Mouse (Mus musculus): ENCODE measurements around the gene Rab4a.
A peak's percentile ranks its signal among the peaks of the same experiment; 100 is the strongest.

Gene Rab4a

DNA sequence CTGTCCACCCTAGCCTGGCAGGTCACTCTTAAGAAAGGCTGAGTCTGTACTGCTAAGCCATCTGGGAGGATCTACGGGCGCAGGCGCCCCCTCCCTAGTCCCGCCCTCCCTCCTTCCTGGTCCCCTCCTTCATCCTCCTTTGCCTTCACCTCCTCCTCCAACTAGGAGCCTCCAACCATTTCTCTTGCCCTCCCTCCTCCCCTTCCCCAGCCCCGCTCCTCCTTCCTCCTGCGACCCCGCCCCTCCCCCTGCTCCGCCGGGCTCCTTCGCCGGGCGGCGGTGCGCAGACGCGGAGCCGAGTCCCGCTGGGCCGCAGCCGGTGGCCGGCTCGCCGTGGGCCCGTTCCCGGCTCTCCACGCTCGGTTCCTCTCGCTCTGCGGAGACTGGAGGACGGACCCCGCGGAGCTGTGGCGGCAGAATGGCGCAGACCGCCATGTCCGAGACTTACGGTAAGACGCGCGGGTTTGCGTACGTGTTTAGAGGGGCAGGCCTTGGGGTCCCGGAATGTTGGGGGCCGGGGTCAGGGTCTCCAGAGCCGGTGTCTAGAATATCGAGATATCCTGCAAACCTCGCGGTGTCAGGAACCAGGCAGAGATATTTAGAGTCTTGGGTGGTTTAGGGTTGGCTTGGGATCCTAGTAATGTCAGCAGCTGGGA lies at the start of gene Rab4a:
Gene Rab4a, plus strand, starts transcription at position 268 of the 656 bp plus-strand sequence.
- DNase-seq (ENCODE audit: low spot score), result peak; percentile 61

GRCm38 (mm10) chr8:123756901-123757300 lies 48.9 kb upstream of the Rab4a start:
- no peak for DNase-seq (ENCODE audit: low spot score)

DNA sequence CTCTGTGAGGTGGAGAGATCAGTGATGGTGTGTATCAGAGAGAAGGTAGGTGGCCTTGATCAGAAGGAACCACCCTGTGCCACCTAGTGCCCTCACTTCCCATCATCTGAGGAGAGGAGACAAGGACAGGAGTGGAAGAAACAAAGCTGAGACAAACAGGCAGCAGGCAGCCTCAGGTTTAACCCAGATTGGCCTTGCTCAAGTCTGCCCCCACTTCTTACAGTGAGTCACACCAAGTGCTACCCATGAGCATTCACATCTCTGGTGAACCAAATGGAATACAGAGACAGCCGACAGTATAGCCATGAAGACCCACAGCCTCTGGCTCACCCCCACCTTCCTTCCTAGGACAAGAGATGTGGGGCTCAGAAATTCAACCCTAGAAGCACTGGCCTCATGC lies 46.9 kb upstream of the Rab4a start:
- DNase-seq (ENCODE audit: low spot score), result no peak

GRCm38 (mm10) chr8:123759933-123760332 lies 45.9 kb upstream of the Rab4a start:
- no peak for DNase-seq (ENCODE audit: low spot score)

DNA sequence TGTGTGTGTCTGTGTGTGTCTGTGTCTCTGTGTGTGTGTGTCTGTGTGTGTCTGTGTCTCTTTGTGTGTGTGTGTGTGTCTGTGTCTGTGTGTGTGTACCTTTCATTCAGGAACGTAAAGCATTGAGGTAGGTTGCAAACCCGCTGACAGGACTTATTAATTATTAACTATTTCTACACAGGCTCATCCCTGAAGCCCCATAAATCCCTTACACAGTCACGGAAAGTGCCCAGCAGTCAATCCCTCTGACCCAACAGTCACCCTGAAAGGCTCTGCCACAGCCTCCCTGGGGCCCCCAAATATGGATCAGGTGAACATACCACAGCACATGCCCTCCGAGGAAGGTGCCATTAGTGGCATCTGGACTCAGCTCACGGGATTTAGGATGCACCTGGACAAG lies 45.2 kb upstream of the Rab4a start:
- no peak for DNase-seq (ENCODE audit: low spot score)

GRCm38 (mm10) chr8:123761266-123761882 lies 44.4 kb upstream of the Rab4a start:
- no peak for DNase-seq (ENCODE audit: low spot score)

GRCm38 (mm10) chr8:123761883-123762270 lies 43.9 kb upstream of the Rab4a start:
- DNase-seq (ENCODE audit: low spot score), result no peak

GRCm38 (mm10) chr8:123763355-123763754 lies 42.4 kb upstream of the Rab4a start:
- no peak for DNase-seq (ENCODE audit: low spot score)

- no peak for DNase-seq (ENCODE audit: low spot score)
Observed at GRCm38 (mm10) chr8:123764671-123765070, 41.1 kb upstream of the Rab4a start.

GRCm38 (mm10) chr8:123766516-123766915 lies 39.3 kb upstream of the Rab4a start:
- DNase-seq (ENCODE audit: low spot score), result no peak

GRCm38 (mm10) chr8:123767874-123768273 lies 37.9 kb upstream of the Rab4a start:
- no peak for DNase-seq (ENCODE audit: low spot score)

DNA sequence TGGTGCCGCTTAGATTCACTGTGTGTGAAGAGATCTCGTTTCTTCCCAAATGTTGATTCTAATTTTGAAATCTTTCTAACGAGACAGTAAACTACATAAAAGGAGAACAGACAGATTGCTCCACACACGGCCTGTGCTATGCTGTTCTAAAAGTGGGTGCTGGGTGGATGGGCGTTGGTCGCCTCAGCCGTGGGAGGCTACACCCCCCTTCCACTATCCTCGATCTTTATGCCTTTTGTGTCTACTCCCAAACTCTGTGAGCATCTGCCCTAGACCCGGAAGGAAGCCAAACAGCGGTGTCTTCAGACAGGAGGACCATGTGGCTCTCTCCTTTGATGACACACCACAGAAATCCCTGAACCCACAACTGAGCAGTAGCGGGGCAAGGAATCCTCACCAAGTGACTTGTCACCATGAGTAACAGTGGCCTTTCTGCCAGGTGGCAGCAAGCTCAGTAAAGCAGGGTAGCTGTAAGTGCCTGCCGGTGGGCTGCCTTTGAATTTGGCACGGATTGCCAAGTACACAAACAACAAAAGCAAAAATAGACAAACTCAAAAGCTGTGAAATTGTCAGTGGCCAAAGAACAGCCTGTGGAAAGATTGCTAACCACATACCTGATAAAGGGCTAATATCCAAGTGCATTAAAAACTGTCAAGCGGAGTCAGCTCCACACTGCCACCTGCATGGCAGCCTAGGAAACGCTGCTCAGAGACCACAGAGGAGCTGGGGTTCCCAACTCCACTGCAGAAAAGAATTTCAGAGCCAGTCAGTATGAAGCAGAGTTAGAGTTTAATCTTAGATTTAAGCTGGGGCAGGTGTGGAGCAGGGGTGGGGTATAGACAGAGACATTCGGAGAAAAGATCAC lies 37.1 kb upstream of the Rab4a start:
- DNase-seq (ENCODE audit: low spot score), result peak; percentile 47

DNA sequence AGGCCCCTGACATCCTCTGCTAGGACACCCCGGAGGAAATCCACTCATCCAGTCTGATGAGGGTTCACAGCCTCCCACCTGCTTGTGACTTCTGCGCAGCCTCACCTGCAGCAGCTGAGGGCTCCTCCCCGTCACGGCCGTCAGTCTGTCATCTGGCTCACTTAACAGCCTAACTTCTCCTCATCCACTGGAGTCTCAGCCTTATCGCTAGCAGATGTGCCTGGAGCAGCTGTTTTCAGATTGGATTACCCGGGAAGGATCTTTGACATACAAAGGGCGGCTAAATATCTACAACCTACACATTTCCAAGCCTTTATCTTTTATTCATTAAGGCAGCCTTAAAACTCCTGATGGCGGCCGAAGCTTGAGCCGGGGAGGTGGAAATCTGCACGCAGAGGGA lies 32.3 kb upstream of the Rab4a start:
- DNase-seq (ENCODE audit: low spot score), result no peak

GRCm38 (mm10) chr8:123774491-123774890 lies 31.3 kb upstream of the Rab4a start:
- DNase-seq (ENCODE audit: low spot score), result no peak

- DNase-seq (ENCODE audit: low spot score), result peak; percentile 49
Observed at GRCm38 (mm10) chr8:123777319-123777718, 28.5 kb upstream of the Rab4a start.

DNA sequence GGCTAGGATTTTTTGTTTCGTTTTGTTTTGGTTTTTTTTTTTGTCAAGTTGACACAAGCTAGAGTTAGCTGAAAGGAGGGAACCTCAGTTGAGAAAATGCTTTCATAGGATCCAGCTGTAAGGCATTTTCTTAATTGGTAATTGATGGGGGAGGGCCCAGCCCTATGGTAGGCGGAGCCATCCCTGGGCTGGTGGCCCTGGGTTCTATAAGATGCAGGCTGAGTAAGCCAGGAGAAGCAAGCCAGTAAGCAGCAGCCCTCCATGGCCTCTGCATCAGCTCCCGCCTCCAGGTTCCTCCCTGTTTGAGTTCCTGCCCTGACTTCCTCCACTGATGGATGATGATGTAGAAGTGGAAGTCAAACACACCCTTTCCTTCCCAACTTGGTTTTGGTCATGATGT lies 25.3 kb upstream of the Rab4a start:
- no peak for DNase-seq (ENCODE audit: low spot score)

DNA sequence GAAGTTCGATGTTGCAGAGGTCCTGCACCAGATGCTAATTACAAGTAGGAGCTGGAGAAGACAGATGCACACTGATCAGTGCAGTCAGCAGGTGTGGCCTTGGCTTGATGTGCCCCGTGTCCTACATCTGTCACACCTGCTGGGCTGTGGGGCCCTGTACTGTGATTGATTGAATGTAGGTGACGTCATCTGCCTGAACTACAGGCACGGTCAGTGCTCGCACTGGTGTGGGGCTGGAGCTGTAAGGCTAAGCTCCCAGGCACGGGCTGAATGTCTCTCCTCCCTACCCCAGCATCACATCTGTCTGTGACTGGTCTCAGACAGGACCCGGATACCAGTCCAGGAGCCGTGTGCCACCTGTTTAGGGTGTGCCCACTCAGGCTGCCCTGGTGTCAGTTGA lies 24.5 kb upstream of the Rab4a start:
- DNase-seq (ENCODE audit: low spot score), result no peak

GRCm38 (mm10) chr8:123783525-123784249 lies 22.1 kb upstream of the Rab4a start:
- DNase-seq (ENCODE audit: low spot score), result peak; percentile 77

GRCm38 (mm10) chr8:123786166-123786565 lies 19.6 kb upstream of the Rab4a start:
- no peak for DNase-seq (ENCODE audit: low spot score)

DNA sequence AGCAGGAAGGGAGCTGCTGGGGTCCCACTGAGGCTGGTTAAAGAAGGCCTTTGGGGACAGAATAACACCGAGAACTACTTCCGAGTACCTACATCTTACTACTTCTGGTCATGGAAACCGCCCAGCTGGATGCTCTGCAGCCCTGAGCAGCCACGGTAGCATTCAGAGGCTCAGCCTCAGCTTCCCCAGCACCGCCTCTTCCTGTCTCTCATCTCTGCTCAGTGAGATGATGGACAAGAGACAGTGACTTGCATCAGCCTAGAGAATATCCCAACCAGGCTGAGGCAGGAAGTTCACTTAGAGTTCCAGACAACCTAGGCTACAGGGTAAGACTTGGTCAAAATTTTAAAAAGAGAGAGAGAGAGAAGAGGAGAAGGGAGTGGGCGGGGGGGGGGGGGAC lies 19.1 kb upstream of the Rab4a start:
- DNase-seq (ENCODE audit: low spot score), result no peak

GRCm38 (mm10) chr8:123787254-123787897 lies 18.4 kb upstream of the Rab4a start:
- no peak for DNase-seq (ENCODE audit: low spot score)
